Mouse (Mus musculus): ENCODE measurements around the gene Cnot1.
"Not testable (repeated sequence)": the region's sequence is repeated elsewhere in the genome, so short reads cannot be mapped to it uniquely, and the experiment has no call there.

Gene Cnot1

GRCm38 (mm10) chr8:95816044-95816708, 8.9 kb upstream of the Cnot1 start:
- DNase-seq (ENCODE audit: low spot score), result no peak

- no peak for DNase-seq (ENCODE audit: low spot score)
Observed at GRCm38 (mm10) chr8:95810184-95810591, 2.9 kb upstream of the Cnot1 start.

- no peak for DNase-seq (ENCODE audit: low spot score)
Observed at GRCm38 (mm10) chr8:95809116-95809515, 1.9 kb upstream of the Cnot1 start.

GRCm38 (mm10) chr8:95808631-95809030, 1.4 kb upstream of the Cnot1 start:
- DNase-seq (ENCODE audit: low spot score), result no peak

GRCm38 (mm10) chr8:95807861-95808260, 597 bp upstream of the Cnot1 start:
- peak; percentile 68 for DNase-seq (ENCODE audit: low spot score)

- DNase-seq (ENCODE audit: low spot score), result no peak
Observed at GRCm38 (mm10) chr8:95806461-95807191, 638 bp downstream of the Cnot1 start.

- DNase-seq (ENCODE audit: low spot score), result no peak
Observed at GRCm38 (mm10) chr8:95805482-95805881, 1.8 kb downstream of the Cnot1 start.

GRCm38 (mm10) chr8:95802231-95802630, 5.0 kb downstream of the Cnot1 start:
- DNase-seq (ENCODE audit: low spot score), result no peak

GRCm38 (mm10) chr8:95801476-95802064, 5.7 kb downstream of the Cnot1 start:
- no peak for DNase-seq (ENCODE audit: low spot score)

- DNase-seq (ENCODE audit: low spot score), result no peak
Observed at GRCm38 (mm10) chr8:95800353-95800752, 6.9 kb downstream of the Cnot1 start.

GRCm38 (mm10) chr8:95799891-95800290, 7.4 kb downstream of the Cnot1 start:
- no peak for DNase-seq (ENCODE audit: low spot score)

GRCm38 (mm10) chr8:95799117-95799516, 8.1 kb downstream of the Cnot1 start:
- DNase-seq (ENCODE audit: low spot score), result no peak

GRCm38 (mm10) chr8:95795333-95796061, 11.8 kb downstream of the Cnot1 start:
- DNase-seq (ENCODE audit: low spot score), result not testable (repeated sequence)

GRCm38 (mm10) chr8:95785591-95785990, 21.7 kb downstream of the Cnot1 start:
- DNase-seq (ENCODE audit: low spot score), result no peak

- no peak for DNase-seq (ENCODE audit: low spot score)
Observed at GRCm38 (mm10) chr8:95782628-95783027, 24.6 kb downstream of the Cnot1 start.

GRCm38 (mm10) chr8:95781775-95782174, 25.5 kb downstream of the Cnot1 start:
- DNase-seq (ENCODE audit: low spot score), result no peak

- DNase-seq (ENCODE audit: low spot score), result no peak
Observed at GRCm38 (mm10) chr8:95781085-95781484, 26.2 kb downstream of the Cnot1 start.

GRCm38 (mm10) chr8:95764133-95764532, 43.1 kb downstream of the Cnot1 start:
- DNase-seq (ENCODE audit: low spot score), result no peak

GRCm38 (mm10) chr8:95760323-95760722, 46.9 kb downstream of the Cnot1 start:
- no peak for DNase-seq (ENCODE audit: low spot score)

- no peak for DNase-seq (ENCODE audit: low spot score)
Observed at GRCm38 (mm10) chr8:95751924-95752323, 55.3 kb downstream of the Cnot1 start.

- no peak for DNase-seq (ENCODE audit: low spot score)
Observed at GRCm38 (mm10) chr8:95748028-95748427, 59.2 kb downstream of the Cnot1 start.

GRCm38 (mm10) chr8:95741732-95742131, 65.5 kb downstream of the Cnot1 start:
- DNase-seq (ENCODE audit: low spot score), result no peak

- DNase-seq (ENCODE audit: low spot score), result no peak
Observed at GRCm38 (mm10) chr8:95738596-95738995, 68.7 kb downstream of the Cnot1 start.
